Mouse (Mus musculus) skeletal muscle tissue, adult 2 months (tissue): ENCODE data around the gene Rasgrp4.

Source experiments
- DNase-seq: peaks from one replicate; pipeline ENCODE4 v3.0.0-alpha.2; 2012; ENCODE audit warnings: low read depth, low spot score

Rasgrp4 gene

GRCm38 (mm10) chr7:29146625-29147367 lies 12.1 kb downstream of the Rasgrp4 start:
- no peak for DNase-seq

- no peak for DNase-seq
These were observed 14.1 kb downstream of the Rasgrp4 start for GRCm38 (mm10) chr7:29148771-29149170.

GRCm38 (mm10) chr7:29151486-29151885 lies 16.8 kb downstream of the Rasgrp4 start:
- DNase-seq: no peak

- DNase-seq: no peak
These were observed 19.5 kb downstream of the Rasgrp4 start for GRCm38 (mm10) chr7:29154018-29154720.

GRCm38 (mm10) chr7:29155196-29155837 lies 20.7 kb downstream of the Rasgrp4 start:
- peak; percentile 71 for DNase-seq

GRCm38 (mm10) chr7:29155838-29156782 lies 21.5 kb downstream of the Rasgrp4 start, which contains the start of gene Fam98c:
Fam98c (minus strand) TSS chr7:29156234.
- DNase-seq: peak; percentile 77

- no peak for DNase-seq
These were observed 23.6 kb downstream of the Rasgrp4 start for GRCm38 (mm10) chr7:29158264-29158663.

- DNase-seq: no peak
These were observed 27.6 kb downstream of the Rasgrp4 start for GRCm38 (mm10) chr7:29162294-29162693.

- no peak for DNase-seq
These were observed 28.3 kb downstream of the Rasgrp4 start for GRCm38 (mm10) chr7:29162750-29163525.

- DNase-seq: no peak
These were observed 33.0 kb downstream of the Rasgrp4 start for GRCm38 (mm10) chr7:29167656-29168055.

- DNase-seq: no peak
These were observed 33.6 kb downstream of the Rasgrp4 start for GRCm38 (mm10) chr7:29168121-29168695.

GRCm38 (mm10) chr7:29168791-29169230 lies 34.2 kb downstream of the Rasgrp4 start:
- DNase-seq: no peak

- DNase-seq: peak; percentile 74
These were observed 34.8 kb downstream of the Rasgrp4 start for GRCm38 (mm10) chr7:29169231-29170065.

- DNase-seq: peak; percentile 71
These were observed 35.6 kb downstream of the Rasgrp4 start, which contains the start of the genes Ggn and Spred3 for GRCm38 (mm10) chr7:29170066-29170754. Ggn (plus strand) TSS chr7:29170210. Spred3 (minus strand) TSS chr7:29170411.

GRCm38 (mm10) chr7:29170755-29171561 lies 36.3 kb downstream of the Rasgrp4 start:
- DNase-seq: no peak

- DNase-seq: no peak
These were observed 37.0 kb downstream of the Rasgrp4 start for GRCm38 (mm10) chr7:29171562-29172097.

- no peak for DNase-seq
These were observed 37.9 kb downstream of the Rasgrp4 start for GRCm38 (mm10) chr7:29172390-29173016.
